Comparison of ENCODE assay signal across 28 mouse cellular contexts in the genomic region with DNA sequence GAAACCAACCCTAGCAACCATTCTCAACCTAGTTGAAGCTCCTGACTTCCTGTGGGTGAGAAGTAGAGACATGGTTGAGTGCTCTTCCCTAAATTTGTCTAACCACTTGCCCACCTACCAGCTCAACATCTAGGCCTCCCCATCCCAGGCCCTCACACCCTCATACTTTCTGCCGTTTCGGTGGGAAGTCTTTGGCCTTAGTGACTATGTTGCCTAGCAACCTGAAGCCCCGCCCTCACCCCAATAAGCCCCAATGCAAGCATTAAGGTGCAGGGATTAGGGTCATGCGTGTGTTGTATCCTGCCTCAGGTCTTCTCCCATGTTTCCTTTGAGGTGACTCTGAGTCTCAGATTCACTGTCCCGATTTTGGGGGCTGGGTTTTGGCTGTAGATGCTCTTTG. TPM values are rescaled to one million over a fixed set of nuclear protein-coding genes. Genes with fewer than 3 reads are reported as not detected.
A peak's percentile ranks its signal among the peaks of the same experiment; 100 is the strongest.
DNase-seq lines count a peak whose midpoint lies in the region; ATAC-seq and TF ChIP-seq lines count a peak whose summit lies in the region.
"Had no signal": no experiment of that assay in that cellular context is flagged by ENCODE, and none has a peak within 500 bp of the region (broad histone marks: within the 10 kb centered on the region; RNA-seq: fewer than 3 reads in every experiment).

Lkaaear1 (minus strand) TSS at position 202 of the 400 bp plus-strand sequence.

- TF ChIP-seq CTCF in forebrain, postnatal 0 days (IDR thresholded peaks at IDR 0.05; ENCODE audit: low read depth) = no peak

- intact Hi-C loops in gastrocnemius, postnatal 36 days (cut with DNase I) = loop anchor here (10.0 kb wide), 1 partner anchor 167 kb away; the partner anchor contains the start of gene Polr3k

- H3K9me3 ChIP-seq in forebrain, embryonic 10.5 days = no peaks in the 10 kb centered on the region
- no peaks in the 10 kb centered on the region for H3K9me3 ChIP-seq in forebrain, postnatal 0 days (ENCODE audit: low read length)
- no peaks in the 10 kb centered on the region for H3K9me3 ChIP-seq in ES-E14 (ENCODE audit: control insufficient read depth, insufficient read depth, low read depth, low read length)
- H3K9me3 ChIP-seq in kidney, embryonic 15.5 days (replicated peaks) = no peaks in the 10 kb centered on the region
- H3K9me3 ChIP-seq: embryonic facial prominence, embryonic 10.5 days; heart, embryonic 15.5 days; hindbrain, embryonic 13.5 days had no signal

- no peak for ATAC-seq in forebrain, postnatal 0 days
- no peak for ATAC-seq in kidney, embryonic 15.5 days (replicated peaks; ENCODE audit: low FRiP score)
- ATAC-seq: activated CD4-positive, CD25-positive, alpha-beta regulatory T cell, adult 4 months; forebrain, embryonic 16.5 days; hindbrain, postnatal 0 days had no signal

- no peak within 1 kb of the TSS for H3K4me3 ChIP-seq in forebrain, embryonic 10.5 days
- no peak within 1 kb of the TSS for H3K4me3 ChIP-seq in forebrain, postnatal 0 days (ENCODE audit: low read depth, low read length)
- peak within 1 kb of the TSS; percentile 31 to 60 for H3K4me3 ChIP-seq in ES-E14 (ENCODE audit: insufficient read depth in 1 of 2, low read depth in 1 of 2, low read length in 2 of 2, poor library complexity in 1 of 2, severe bottlenecking in 1 of 2)
- no peak within 1 kb of the TSS for H3K4me3 ChIP-seq in kidney, embryonic 15.5 days (replicated peaks)
- H3K4me3 ChIP-seq: embryonic facial prominence, embryonic 10.5 days; heart, embryonic 15.5 days; hindbrain, embryonic 13.5 days had no signal

- no peak within 1 kb of the TSS for H3K4me2 ChIP-seq in forebrain, postnatal 0 days (ENCODE audit: low read depth)
- H3K4me2 ChIP-seq in kidney, embryonic 15.5 days = no peak within 1 kb of the TSS
- H3K4me2 ChIP-seq: heart, embryonic 11.5 days; heart, embryonic 15.5 days; hindbrain, embryonic 13.5 days had no signal

- H3K27ac ChIP-seq in forebrain, embryonic 10.5 days = no peak within 1 kb of the TSS
- no peak within 1 kb of the TSS for H3K27ac ChIP-seq in forebrain, postnatal 0 days (ENCODE audit: low read depth, low read length)
- no peak within 1 kb of the TSS for H3K27ac ChIP-seq in ES-E14 (ENCODE audit: insufficient read depth, low read depth, low read length, poor library complexity, severe bottlenecking)
- H3K27ac ChIP-seq in kidney, embryonic 15.5 days = no peak within 1 kb of the TSS
- H3K27ac ChIP-seq: embryonic facial prominence, embryonic 10.5 days; heart, embryonic 15.5 days; hindbrain, embryonic 13.5 days; hindbrain, postnatal 0 days had no signal

- DNase-seq in forebrain, embryonic 10.5 days (ENCODE audit: extremely low spot score, low spot score) = peak; percentile 15
- no peak for DNase-seq in forebrain, postnatal 0 days
- peak; percentile 27 for DNase-seq in retina, postnatal 1 day
- DNase-seq in retina, embryonic 14.5 days (ENCODE audit: low spot score) = no peak
- no peak for DNase-seq in ES-E14 (ENCODE audit: low read depth, low spot score)
- peak; percentile 41 for DNase-seq in testis, postnatal 10 days (ENCODE audit: low spot score)
- DNase-seq in gastrocnemius, postnatal 36 days = no peak
- DNase-seq: adrenal gland, postnatal 14 days; cerebellum, adult 11-12 months; cerebellum, adult 9-10 months; gastrocnemius, postnatal 25 days; heart, adult 18-20 months; heart, postnatal 14 days had no signal

- H3K9ac ChIP-seq in forebrain, postnatal 0 days = no peak within 1 kb of the TSS
- H3K9ac ChIP-seq in ES-E14 (ENCODE audit: insufficient read depth, low read depth, low read length, poor library complexity, severe bottlenecking) = peak within 1 kb of the TSS; percentile 64
- H3K9ac ChIP-seq in kidney, embryonic 15.5 days = no peak within 1 kb of the TSS
- H3K9ac ChIP-seq: heart, embryonic 15.5 days; hindbrain, embryonic 13.5 days had no signal

- H3K27me3 ChIP-seq in forebrain, embryonic 10.5 days (ENCODE audit: poor library complexity, severe bottlenecking) = peaks cover 25% of the 10 kb centered on the region
- H3K27me3 ChIP-seq in forebrain, postnatal 0 days (ENCODE audit: insufficient read depth, low read length) = no peaks in the 10 kb centered on the region
- H3K27me3 ChIP-seq in kidney, embryonic 15.5 days = no peaks in the 10 kb centered on the region; the same call in 1 of the 2 replicates
- H3K27me3 ChIP-seq: CH12.LX had no signal

- no peaks in the 10 kb centered on the region for H3K36me3 ChIP-seq in forebrain, embryonic 10.5 days (replicated peaks)
- H3K36me3 ChIP-seq in forebrain, postnatal 0 days (ENCODE audit: insufficient read depth) = no peaks in the 10 kb centered on the region
- no peaks in the 10 kb centered on the region for H3K36me3 ChIP-seq in ES-E14 (ENCODE audit: control insufficient read depth, insufficient read depth, low read length, poor library complexity, severe bottlenecking)
- no peaks in the 10 kb centered on the region for H3K36me3 ChIP-seq in kidney, embryonic 15.5 days
- H3K36me3 ChIP-seq: embryonic facial prominence, embryonic 10.5 days; heart, embryonic 15.5 days; hindbrain, embryonic 13.5 days had no signal

- 55% methylated on average over 5 of the region's 5 CpGs for WGBS in forebrain, embryonic 10.5 days
- 40% methylated on average over 5 of the region's 5 CpGs for WGBS in forebrain, postnatal 0 days
- 51% methylated on average over 5 of the region's 5 CpGs for WGBS in kidney, embryonic 15.5 days

- peaks cover 18% of the 10 kb centered on the region for H3K4me1 ChIP-seq in forebrain, embryonic 10.5 days
- H3K4me1 ChIP-seq in forebrain, postnatal 0 days (ENCODE audit: insufficient read depth) = no peaks in the 10 kb centered on the region
- H3K4me1 ChIP-seq in ES-E14 (ENCODE audit: control insufficient read depth in 2 of 2, insufficient read depth in 2 of 2, low read length in 2 of 2, poor library complexity in 1 of 2) = peaks cover 0 to 5% of the 10 kb centered on the region in 2 experiments; a peak in 1 of 4 replicates
- peaks cover 9% of the 10 kb centered on the region for H3K4me1 ChIP-seq in kidney, embryonic 15.5 days

- in situ Hi-C loops in ES-E14 (cut with MboI; ENCODE audit: low sequenced_read_pairs in 2 of 2, unreplicated experiment in 2 of 2) = no loop called here

TF ChIP-seq in ES-E14, 5 proteins besides CTCF, POLR2A, EP300 and RAD21:
- no peak for TF ChIP-seq HCFC1 (IDR thresholded peaks at IDR 0.05; ENCODE audit: borderline replicate concordance, insufficient read depth, low read length)
- no peak for TF ChIP-seq MAFK (IDR thresholded peaks at IDR 0.05; ENCODE audit: insufficient read depth, low read depth, low read length)
- TF ChIP-seq CHD2 (IDR thresholded peaks at IDR 0.05; ENCODE audit: low read depth, low read length) = no peak
- TF ChIP-seq ZC3H11A (IDR thresholded peaks at IDR 0.05; ENCODE audit: borderline replicate concordance, low read depth, low read length) = no peak
- no peak for TF ChIP-seq ZNF384 (IDR thresholded peaks at IDR 0.05; ENCODE audit: low read depth, low read length)

RNA-seq across cellular contexts. Expression of gene Lkaaear1, which starts in this region (rescaled TPM):
- not detected in 2 replicates for polyA plus RNA-seq in forebrain, embryonic 10.5 days (2016; fragmentation: Nextera tagmentation; extraction: Ambion mirVana)
- not detected in 2 replicates for total RNA-seq in forebrain, postnatal 0 days (2014; rRNA removed)
- polyA plus RNA-seq in forebrain, postnatal 0 days (2015; fragmentation: Nextera tagmentation; extraction: Ambion mirVana) = not detected in 2 replicates
- total RNA-seq in ES-E14 (2012; rRNA removed) = not detected in 2 replicates
- 0.22 TPM in 1 of 2 replicates, not detected in the other for polyA plus RNA-seq in kidney, embryonic 15.5 days (2015; fragmentation: Nextera tagmentation; extraction: Ambion mirVana)
- total RNA-seq in gastrocnemius, postnatal 36 days (2021) = not detected
- total RNA-seq: adrenal gland, adult 18-20 months; adrenal gland, postnatal 14 days; CH12.LX; gastrocnemius, adult 18-20 months; gastrocnemius, postnatal 25 days; heart, adult 18-20 months; heart, postnatal 14 days; hematopoietic stem cell, adult 5-6 weeks; hindbrain, postnatal 0 days; MEL had no signal
- polyA plus RNA-seq: activated CD4-positive, CD25-positive, alpha-beta regulatory T cell, adult 4 months; embryonic facial prominence, embryonic 10.5 days; embryonic facial prominence, embryonic 14.5 days; forebrain, embryonic 16.5 days; heart, embryonic 11.5 days; heart, embryonic 15.5 days; hindbrain, embryonic 13.5 days; hindbrain, postnatal 0 days; intestine, embryonic 14.5 days had no signal

Comparison
In these comparisons a context has a peak if more than half of its experiments do, and no peak if none do; other contexts are left out.
1. DNase-seq: peak in retina, postnatal 1 day (single experiment) and testis, postnatal 10 days (single experiment); none in forebrain, postnatal 0 days (single experiment), retina, embryonic 14.5 days (single experiment), ES-E14 (single experiment) and gastrocnemius, postnatal 36 days (0 of 2).
2. Peak in DNase-seq in forebrain, embryonic 10.5 days; RNA of the gene not detected or under 1 TPM.
3. H3K4me3 ChIP-seq: peak in ES-E14 (2 of 2); none in forebrain, embryonic 10.5 days (single experiment), forebrain, postnatal 0 days (single experiment) and kidney, embryonic 15.5 days (single experiment).